Comparison of ENCODE assay signal across 8 mouse cellular contexts in genomic region chr12:86800336-86800735, GRCm38 (mm10).
DNase-seq lines count a peak whose midpoint lies in the region; ATAC-seq and TF ChIP-seq lines count a peak whose summit lies in the region.

No protein-coding gene starts in this region.

- peaks cover 52% of the 10 kb centered on the region for H3K4me1 ChIP-seq in lung, embryonic 14.5 days (ENCODE audit: insufficient read depth)
- H3K4me1 ChIP-seq in lung, adult 2 months (ENCODE audit: control insufficient read depth, insufficient read depth, low read length) = peaks cover 27% of the 10 kb centered on the region
- peaks cover 48% of the 10 kb centered on the region for H3K4me1 ChIP-seq in forebrain, embryonic 11.5 days (replicated peaks; ENCODE audit: control insufficient read depth, insufficient read depth, low read length)
- H3K4me1 ChIP-seq in intestine, embryonic 16.5 days (ENCODE audit: control insufficient read depth, insufficient read depth, low read length) = peaks cover 53% of the 10 kb centered on the region
- peaks cover 73% of the 10 kb centered on the region for H3K4me1 ChIP-seq in neural tube, embryonic 15.5 days

- H3K36me3 ChIP-seq in lung, embryonic 14.5 days (ENCODE audit: insufficient read depth) = no peaks in the 10 kb centered on the region
- H3K36me3 ChIP-seq in forebrain, embryonic 11.5 days (ENCODE audit: control insufficient read depth, insufficient read depth, low read length) = no peaks in the 10 kb centered on the region
- no peaks in the 10 kb centered on the region for H3K36me3 ChIP-seq in intestine, embryonic 16.5 days (ENCODE audit: control insufficient read depth, insufficient read depth, low read length)
- H3K36me3 ChIP-seq in neural tube, embryonic 15.5 days = no peaks in the 10 kb centered on the region

- H3K27me3 ChIP-seq in lung, embryonic 14.5 days (ENCODE audit: insufficient read depth, low read length) = no peaks in the 10 kb centered on the region
- no peaks in the 10 kb centered on the region for H3K27me3 ChIP-seq in forebrain, embryonic 11.5 days (ENCODE audit: control insufficient read depth, insufficient read depth, low read length)
- H3K27me3 ChIP-seq in intestine, embryonic 16.5 days (replicated peaks; ENCODE audit: control insufficient read depth, insufficient read depth, low read length) = no peaks in the 10 kb centered on the region
- no peaks in the 10 kb centered on the region for H3K27me3 ChIP-seq in neural tube, embryonic 15.5 days (replicated peaks)

- TF ChIP-seq CTCF in lung, embryonic 14.5 days (IDR thresholded peaks at IDR 0.05; ENCODE audit: low read depth) = no peak
- no peak for TF ChIP-seq CTCF in lung, adult 2 months (IDR thresholded peaks at IDR 0.05; ENCODE audit: insufficient read depth, low read length)

- peak overlapping the region; percentile 35; the same call in 1 of the 2 replicates for H3K9ac ChIP-seq in lung, embryonic 14.5 days
- H3K9ac ChIP-seq in forebrain, embryonic 11.5 days (ENCODE audit: low read length) = peak overlapping the region; percentile 13; the same call in 1 of the 2 replicates
- H3K9ac ChIP-seq in intestine, embryonic 16.5 days (ENCODE audit: low read depth, low read length) = 0 out of 2 replicates have a peak overlapping the region, but pooled peaks have one; percentile 23
- peak overlapping the region; percentile 30; the same call in 1 of the 2 replicates for H3K9ac ChIP-seq in neural tube, embryonic 15.5 days (replicated peaks)

- ATAC-seq in lung, embryonic 14.5 days (ENCODE audit: insufficient read depth) = no peak
- ATAC-seq in forebrain, embryonic 11.5 days (replicated peaks; ENCODE audit: low FRiP score) = no peak
- ATAC-seq in intestine, embryonic 16.5 days = no peak
- no peak for ATAC-seq in neural tube, embryonic 15.5 days (ENCODE audit: low FRiP score)

- DNase-seq in lung, embryonic 14.5 days = no peak
- no peak for DNase-seq in lung, adult 2 months
- DNase-seq in forebrain, embryonic 11.5 days (ENCODE audit: low spot score) = peak; percentile 56
- DNase-seq in urinary bladder, adult 2 months (ENCODE audit: low spot score) = no peak
- no peak for DNase-seq in urinary bladder, postnatal 25 days (ENCODE audit: low spot score)
- DNase-seq in ovary, postnatal 10 days (ENCODE audit: low spot score) = no peak

- no peaks in the 10 kb centered on the region for H3K9me3 ChIP-seq in lung, embryonic 14.5 days (ENCODE audit: low read depth, low read length)
- H3K9me3 ChIP-seq in forebrain, embryonic 11.5 days (ENCODE audit: control insufficient read depth, low read length) = no peaks in the 10 kb centered on the region
- H3K9me3 ChIP-seq in intestine, embryonic 16.5 days (ENCODE audit: control insufficient read depth, low read length) = no peaks in the 10 kb centered on the region
- H3K9me3 ChIP-seq in neural tube, embryonic 15.5 days (replicated peaks) = no peaks in the 10 kb centered on the region

- no peak for TF ChIP-seq POLR2A in lung, adult 2 months (IDR thresholded peaks at IDR 0.05; ENCODE audit: borderline replicate concordance, extremely low read depth, low read depth, low read length)

- peak overlapping the region; percentile 97 for H3K27ac ChIP-seq in lung, embryonic 14.5 days (ENCODE audit: low read depth)
- peak overlapping the region; percentile 94 for H3K27ac ChIP-seq in forebrain, embryonic 11.5 days (ENCODE audit: low read depth, low read length)
- peak overlapping the region; percentile 84 for H3K27ac ChIP-seq in intestine, embryonic 16.5 days (ENCODE audit: low read length)
- H3K27ac ChIP-seq in neural tube, embryonic 15.5 days (replicated peaks) = peak overlapping the region; percentile 98

- H3K4me2 ChIP-seq in lung, embryonic 14.5 days = peak overlapping the region; percentile 56
- 0 out of 2 replicates have a peak overlapping the region, but pooled peaks have one; percentile 13 for H3K4me2 ChIP-seq in forebrain, embryonic 11.5 days (ENCODE audit: low read depth, low read length, severe bottlenecking)
- no peak overlapping the region for H3K4me2 ChIP-seq in intestine, embryonic 16.5 days (ENCODE audit: low read depth, low read length)
- peak overlapping the region; percentile 34 for H3K4me2 ChIP-seq in neural tube, embryonic 15.5 days

- WGBS in lung, embryonic 14.5 days = 25% methylated on average over 4 of the region's 4 CpGs
- WGBS in lung, adult 2 months = 39% methylated on average over 4 of the region's 4 CpGs
- WGBS in forebrain, embryonic 11.5 days = 26% methylated on average over 4 of the region's 4 CpGs
- WGBS in intestine, embryonic 16.5 days = 46% methylated on average over 4 of the region's 4 CpGs
- 42% methylated on average over 4 of the region's 4 CpGs for WGBS in neural tube, embryonic 15.5 days

- H3K4me3 ChIP-seq in lung, embryonic 14.5 days (ENCODE audit: low read depth, low read length) = no peak overlapping the region
- H3K4me3 ChIP-seq in lung, adult 2 months (replicated peaks; ENCODE audit: extremely low read depth, low read depth, low read length) = no peak overlapping the region
- no peak overlapping the region for H3K4me3 ChIP-seq in forebrain, embryonic 11.5 days (ENCODE audit: low read depth, low read length)
- no peak overlapping the region for H3K4me3 ChIP-seq in intestine, embryonic 16.5 days (ENCODE audit: low read length)
- H3K4me3 ChIP-seq in neural tube, embryonic 15.5 days (replicated peaks) = no peak overlapping the region
